Mouse (Mus musculus) liver, postnatal 0 days (tissue): ENCODE data around the gene Bnipl.

Experiments
- CTCF ChIP-seq: sonication (generic); IDR thresholded peaks from 2 replicates; pipeline ENCODE4 v1.5.1; 2016; ENCODE audit warnings: antibody characterized with exemption, low read depth
- EP300 ChIP-seq: IDR thresholded peaks from 2 replicates; pipeline ENCODE4 v1.6.1; 2016; ENCODE audit warnings: antibody characterized with exemption, low read depth, mild to moderate bottlenecking

DNA sequence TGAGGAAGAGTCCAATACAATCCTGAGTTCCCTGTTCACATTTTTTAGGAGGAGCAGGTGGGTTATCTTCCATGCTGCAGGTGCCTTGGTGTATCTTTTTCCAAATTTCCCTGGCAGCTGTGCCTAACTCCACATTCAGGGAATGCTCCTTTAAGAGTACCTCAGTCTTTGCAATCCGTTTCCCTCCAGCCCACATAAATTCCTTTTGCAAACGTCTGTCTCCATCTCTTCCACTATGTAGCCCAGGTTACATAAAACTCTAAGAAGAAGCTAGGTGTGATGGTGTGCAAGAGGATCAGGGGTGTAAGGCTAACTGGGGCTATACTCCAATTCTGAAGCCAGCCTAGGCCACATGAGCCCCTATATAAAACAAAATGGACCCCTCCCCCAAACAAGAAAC, 7.9 kb downstream of the Bnipl start:
- no peak for TF ChIP-seq CTCF
- TF ChIP-seq EP300, result no peak
